Comparison of ENCODE assay signal across 8 mouse cellular contexts in genomic region chr8:105259721-105260320, GRCm38 (mm10). TPM values are rescaled to one million over a fixed set of nuclear protein-coding genes. Genes with fewer than 3 reads are reported as not detected.
A peak's percentile ranks its signal among the peaks of the same experiment; 100 is the strongest.
DNase-seq lines count a peak whose midpoint lies in the region; ATAC-seq lines count a peak whose summit lies in the region.

No protein-coding gene starts in this region.

- H3K4me3 ChIP-seq in hindbrain, embryonic 14.5 days (replicated peaks; ENCODE audit: low read length) = peak overlapping the region; percentile 32
- H3K4me3 ChIP-seq in limb, embryonic 10.5 days = peak overlapping the region; percentile 50

- H3K4me1 ChIP-seq in hindbrain, embryonic 14.5 days (replicated peaks; ENCODE audit: control insufficient read depth, insufficient read depth, low read length) = peaks cover 15% of the 10 kb centered on the region; the same call in 1 of the 2 replicates
- peaks cover 37% of the 10 kb centered on the region for H3K4me1 ChIP-seq in limb, embryonic 10.5 days

- H3K9me3 ChIP-seq in hindbrain, embryonic 14.5 days (ENCODE audit: control insufficient read depth, low read length) = no peaks in the 10 kb centered on the region
- H3K9me3 ChIP-seq in limb, embryonic 10.5 days (replicated peaks) = no peaks in the 10 kb centered on the region

- no peak overlapping the region for H3K27ac ChIP-seq in hindbrain, embryonic 14.5 days
- H3K27ac ChIP-seq in limb, embryonic 10.5 days = no peak overlapping the region

- no peak overlapping the region for H3K9ac ChIP-seq in hindbrain, embryonic 14.5 days

- H3K27me3 ChIP-seq in hindbrain, embryonic 14.5 days (ENCODE audit: control insufficient read depth, insufficient read depth, low read length) = peaks cover 90% of the 10 kb centered on the region
- peaks cover 100% of the 10 kb centered on the region for H3K27me3 ChIP-seq in limb, embryonic 10.5 days (ENCODE audit: low read depth, poor library complexity, severe bottlenecking)

- peak overlapping the region; percentile 68 for H3K4me2 ChIP-seq in hindbrain, embryonic 14.5 days (replicated peaks)

- DNase-seq in adrenal gland, adult 18-20 months (ENCODE audit: low spot score in 2 of 2) = peak; percentile 73 to 84
- DNase-seq in cerebellum, adult 9-11 months = peak; percentile 67
- DNase-seq in forelimb bud, embryonic 11.5 days (ENCODE audit: low read depth, low spot score) = peak; percentile 78
- peak; percentile 83 for DNase-seq in hindbrain, embryonic 14.5 days (ENCODE audit: low spot score)
- peak; percentile 93 for DNase-seq in limb, embryonic 10.5 days (ENCODE audit: low spot score)
- DNase-seq in mesoderm, embryonic 11.5 days (ENCODE audit: low read depth, low spot score) = peak; percentile 90
- peak; percentile 75 for DNase-seq in right cerebral cortex, postnatal 25 days
- no peak for DNase-seq in MN1 (ENCODE audit: low spot score)

- peak; percentile 64 for ATAC-seq in hindbrain, embryonic 14.5 days (ENCODE audit: low FRiP score)

- WGBS in hindbrain, embryonic 14.5 days = 3% methylated on average over 30 of the region's 30 CpGs
- 4% methylated on average over 30 of the region's 30 CpGs for WGBS in limb, embryonic 10.5 days

- no peaks in the 10 kb centered on the region for H3K36me3 ChIP-seq in hindbrain, embryonic 14.5 days (replicated peaks; ENCODE audit: control insufficient read depth, insufficient read depth)
- no peaks in the 10 kb centered on the region for H3K36me3 ChIP-seq in limb, embryonic 10.5 days

RNA-seq across cellular contexts. Expression of gene Tradd, which starts 4.6 kb away (rescaled TPM):
- 10 to 100 TPM; 13.1 to 15.5 TPM for total RNA-seq in adrenal gland, adult 18-20 months (2021)
- 15.2 and 17.4 TPM in 2 replicates for polyA plus RNA-seq in hindbrain, embryonic 14.5 days (2014; fragmentation: Nextera tagmentation; extraction: Ambion mirVana)
- polyA plus RNA-seq in limb, embryonic 10.5 days (2016; fragmentation: Nextera tagmentation; extraction: Ambion mirVana) = 11.4 and 12.1 TPM in 2 replicates

RNA-seq across cellular contexts. Expression of gene Fbxl8, which starts 4.6 kb away (rescaled TPM):
- total RNA-seq in adrenal gland, adult 18-20 months (2021) = 1 to 10 TPM; 3.7 to 4.3 TPM
- polyA plus RNA-seq in hindbrain, embryonic 14.5 days (2014; fragmentation: Nextera tagmentation; extraction: Ambion mirVana) = 1.2 and 2.0 TPM in 2 replicates
- polyA plus RNA-seq in limb, embryonic 10.5 days (2016; fragmentation: Nextera tagmentation; extraction: Ambion mirVana) = 0.81 and 1.1 TPM in 2 replicates

RNA-seq across cellular contexts. Expression of gene B3gnt9, which starts 4.9 kb away (rescaled TPM):
- 1 to 10 TPM; 2.7 to 3.2 TPM for total RNA-seq in adrenal gland, adult 18-20 months (2021)
- 8.7 and 11.5 TPM in 2 replicates for polyA plus RNA-seq in hindbrain, embryonic 14.5 days (2014; fragmentation: Nextera tagmentation; extraction: Ambion mirVana)
- polyA plus RNA-seq in limb, embryonic 10.5 days (2016; fragmentation: Nextera tagmentation; extraction: Ambion mirVana) = 1.4 and 1.7 TPM in 2 replicates

RNA-seq across cellular contexts. Expression of gene Hsf4, which starts 9.8 kb away (rescaled TPM):
- total RNA-seq in adrenal gland, adult 18-20 months (2021) = 1 to 10 TPM; 2.2 to 4.3 TPM
- 0.63 and 0.79 TPM in 2 replicates for polyA plus RNA-seq in hindbrain, embryonic 14.5 days (2014; fragmentation: Nextera tagmentation; extraction: Ambion mirVana)
- polyA plus RNA-seq in limb, embryonic 10.5 days (2016; fragmentation: Nextera tagmentation; extraction: Ambion mirVana) = 0.10 TPM in 1 of 2 replicates, not detected in the other

RNA-seq across cellular contexts. Expression of gene Nol3, which starts 16.1 kb away (rescaled TPM):
- total RNA-seq in adrenal gland, adult 18-20 months (2021) = 10 to 100 TPM in 1 of 2 experiments, 1 to 10 TPM in 1; 6.7 to 20.3 TPM
- polyA plus RNA-seq in hindbrain, embryonic 14.5 days (2014; fragmentation: Nextera tagmentation; extraction: Ambion mirVana) = 4.0 and 4.3 TPM in 2 replicates
- polyA plus RNA-seq in limb, embryonic 10.5 days (2016; fragmentation: Nextera tagmentation; extraction: Ambion mirVana) = 0.40 and 0.45 TPM in 2 replicates
